Mouse (Mus musculus) cerebellum, adult 11-12 months (tissue): ENCODE results near the gene Kif17.

Experiments
- DNase-seq: peaks from one replicate; pipeline ENCODE4 v3.0.0; 2022

Gene Kif17

DNA sequence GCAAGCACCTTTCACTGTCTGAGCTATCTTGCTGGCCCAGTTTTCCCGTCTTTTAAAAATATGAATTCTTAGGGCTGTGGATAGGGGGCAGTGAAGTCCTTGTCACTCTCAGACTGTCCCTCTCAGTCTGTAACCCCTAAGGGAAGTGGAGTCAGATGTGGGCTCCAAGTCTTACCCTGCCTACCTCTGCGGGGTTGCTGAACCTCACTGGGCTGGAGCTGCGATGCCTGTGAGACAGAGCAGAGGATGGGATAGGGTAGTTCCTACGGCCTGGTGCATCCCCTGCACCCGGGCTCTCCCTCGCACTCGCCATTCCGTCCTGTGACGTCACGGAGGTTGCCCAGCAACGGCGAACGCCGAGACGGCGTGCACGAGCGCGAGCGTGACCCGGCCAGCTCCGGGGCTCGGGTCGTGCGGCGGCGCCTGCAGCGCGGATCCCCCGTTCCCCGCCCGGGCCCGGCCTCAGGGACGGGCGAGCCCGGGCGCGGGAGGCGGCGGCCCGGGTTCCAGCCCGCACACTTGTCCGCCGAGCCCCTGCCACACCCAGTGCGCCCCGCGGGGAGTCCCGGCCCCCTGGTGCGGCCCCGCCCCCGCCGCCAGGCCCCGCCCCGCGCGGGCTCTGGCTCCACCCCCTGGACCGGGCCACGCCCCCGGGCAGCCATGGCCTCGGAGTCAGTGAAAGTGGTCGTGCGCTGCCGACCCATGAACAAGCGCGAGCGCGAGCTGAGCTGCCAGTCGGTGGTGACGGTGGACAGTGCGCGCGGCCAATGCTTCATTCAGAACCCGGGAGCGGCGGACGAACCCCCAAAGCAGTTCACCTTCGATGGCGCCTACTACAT lies 11.8 kb downstream of the Kif17 start:
- DNase-seq = peak; percentile 76

DNA sequence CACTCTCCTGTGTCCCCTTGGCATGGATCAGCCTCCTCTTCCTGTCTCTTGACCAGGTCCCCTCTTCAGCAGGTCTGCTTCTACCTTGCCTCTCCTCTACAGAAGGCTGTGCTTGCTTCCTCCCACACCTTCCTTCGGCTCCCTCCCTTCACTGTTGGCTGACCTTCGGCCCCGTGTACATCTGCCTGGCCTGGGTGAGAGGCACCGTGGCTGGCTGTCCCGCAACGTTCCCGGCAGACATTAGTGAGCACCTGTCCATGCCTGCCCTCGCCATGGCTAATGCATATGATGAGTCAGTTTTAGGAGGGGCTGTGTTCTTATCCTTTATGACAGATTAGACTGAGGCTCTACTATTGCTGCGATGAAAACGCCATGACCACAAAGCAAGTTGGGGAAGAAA lies 17.6 kb downstream of the Kif17 start:
- no peak for DNase-seq

DNA sequence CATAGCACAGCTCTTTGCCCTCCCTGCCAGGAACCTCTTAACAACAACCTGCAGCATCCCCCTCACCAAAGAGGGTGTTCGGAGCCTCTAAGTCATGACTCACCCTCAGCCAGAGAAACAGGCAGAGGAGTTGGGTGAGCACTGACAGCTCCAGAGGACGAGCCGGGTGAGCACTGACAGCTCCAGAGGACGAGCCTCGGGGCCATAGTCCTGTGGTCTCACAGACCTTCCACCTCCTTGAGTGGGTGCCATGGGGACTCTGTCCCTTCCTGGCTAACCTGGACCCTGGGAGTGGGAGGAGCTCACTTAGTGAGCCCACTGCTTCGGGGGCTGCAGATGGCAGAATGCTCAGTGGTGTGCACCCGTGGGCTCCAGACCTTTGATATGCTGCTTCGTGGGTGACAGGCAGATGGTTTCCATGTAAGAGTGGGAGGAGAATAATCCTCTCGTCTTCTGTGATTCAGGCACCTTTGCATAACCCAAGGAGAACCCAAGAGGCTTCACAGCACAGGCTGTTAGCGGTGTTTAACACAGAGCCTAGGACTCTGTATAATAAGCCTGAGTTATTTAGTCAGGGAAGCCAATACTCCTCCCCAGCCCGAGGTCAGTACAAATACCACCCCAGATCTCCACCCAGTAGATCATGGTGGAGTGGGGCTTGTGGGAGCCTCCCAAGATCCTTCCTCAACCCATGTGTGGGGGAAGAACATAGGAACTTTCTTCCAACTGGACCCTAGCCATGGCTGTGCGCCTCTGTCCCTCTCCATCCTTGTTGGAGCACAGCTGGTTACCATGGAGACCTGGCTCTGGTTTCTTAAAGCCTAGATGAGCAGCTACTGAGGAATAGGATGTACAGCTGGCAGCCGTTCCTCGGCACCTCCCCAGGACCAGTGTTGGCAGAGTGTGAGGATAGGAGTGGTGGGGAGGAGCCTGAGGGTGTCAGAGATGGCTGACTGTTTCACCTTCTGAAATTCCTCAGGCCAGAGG lies 22.1 kb downstream of the Kif17 start:
- DNase-seq = no peak

DNA sequence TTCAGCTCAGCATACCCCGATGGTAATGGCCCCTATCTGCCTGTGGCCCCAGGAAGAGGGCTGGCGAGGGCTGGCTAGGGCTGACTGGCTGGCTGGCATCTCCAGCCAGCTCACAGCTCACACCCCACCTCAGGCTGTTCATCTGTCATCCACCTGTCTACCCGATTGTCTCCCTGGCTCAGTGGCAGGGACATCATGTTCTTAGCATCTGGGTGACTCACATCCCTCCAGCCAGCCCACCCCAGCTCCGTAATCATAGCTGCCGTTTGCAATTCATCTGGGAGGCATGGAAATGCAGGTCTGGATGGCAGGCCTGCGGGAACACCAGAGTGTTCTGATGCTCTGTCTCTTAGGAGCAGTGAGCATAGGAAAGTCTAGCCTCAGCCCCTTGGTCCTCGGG lies 28.1 kb downstream of the Kif17 start:
- no peak for DNase-seq

DNA sequence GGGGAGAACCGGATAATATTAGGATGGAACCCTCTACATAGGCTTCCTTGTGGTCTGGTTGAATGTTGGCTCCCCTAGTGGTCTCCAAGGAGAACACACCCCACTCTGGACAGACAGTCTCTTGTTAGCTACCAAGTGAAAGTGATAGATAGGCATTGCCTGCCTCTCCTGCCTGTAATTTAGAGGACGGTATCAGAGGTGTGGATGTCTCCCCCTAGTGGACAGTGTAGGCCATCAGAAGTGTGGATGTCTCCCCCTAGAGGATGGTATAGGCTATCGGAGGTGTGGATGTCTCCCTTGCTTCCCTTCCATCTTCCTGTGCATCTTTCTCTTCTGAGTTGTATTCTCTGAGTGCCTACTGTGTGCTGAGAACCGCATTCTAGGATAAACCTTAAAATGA lies 32.6 kb downstream of the Kif17 start:
- DNase-seq = peak; percentile 60

DNA sequence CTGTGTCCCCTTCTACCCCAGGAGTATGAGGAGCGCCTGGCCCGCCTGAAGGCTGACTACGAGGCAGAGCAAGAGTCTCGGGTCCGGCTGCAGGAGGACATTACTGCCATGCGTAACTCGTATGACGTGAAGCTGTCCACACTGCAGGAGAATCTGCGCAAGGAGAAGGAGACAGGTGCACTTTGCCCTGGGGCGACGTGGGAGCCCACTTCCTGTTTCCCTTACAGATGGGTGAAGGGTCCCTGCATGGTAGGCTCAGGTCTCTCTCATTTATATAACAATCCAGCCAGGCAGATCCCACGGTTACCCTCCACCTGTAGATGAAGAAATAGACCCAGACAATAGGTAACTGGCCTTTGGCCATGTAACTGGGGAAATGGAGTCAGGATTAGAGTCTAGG lies 36.2 kb downstream of the Kif17 start:
- no peak for DNase-seq

DNA sequence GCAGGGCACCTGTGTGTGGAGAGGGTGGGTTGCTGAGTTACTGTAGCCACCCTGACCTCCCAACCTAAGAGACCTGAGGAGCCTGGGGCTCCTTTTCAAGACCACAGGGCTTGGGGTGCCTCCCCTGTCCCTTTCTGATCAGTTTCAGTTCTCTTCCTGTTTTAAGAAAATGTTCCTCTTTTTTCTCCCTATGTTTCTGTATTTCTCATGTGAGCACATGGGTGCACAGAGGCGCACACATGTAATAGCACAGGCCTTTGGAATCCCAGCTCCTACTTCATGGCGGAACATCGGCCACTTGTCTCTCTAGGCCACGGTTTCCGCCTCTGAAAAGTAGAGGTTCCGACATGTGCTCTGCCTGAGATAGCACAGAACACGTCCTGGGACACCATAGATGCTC lies 38.5 kb downstream of the Kif17 start:
- no peak for DNase-seq

DNA sequence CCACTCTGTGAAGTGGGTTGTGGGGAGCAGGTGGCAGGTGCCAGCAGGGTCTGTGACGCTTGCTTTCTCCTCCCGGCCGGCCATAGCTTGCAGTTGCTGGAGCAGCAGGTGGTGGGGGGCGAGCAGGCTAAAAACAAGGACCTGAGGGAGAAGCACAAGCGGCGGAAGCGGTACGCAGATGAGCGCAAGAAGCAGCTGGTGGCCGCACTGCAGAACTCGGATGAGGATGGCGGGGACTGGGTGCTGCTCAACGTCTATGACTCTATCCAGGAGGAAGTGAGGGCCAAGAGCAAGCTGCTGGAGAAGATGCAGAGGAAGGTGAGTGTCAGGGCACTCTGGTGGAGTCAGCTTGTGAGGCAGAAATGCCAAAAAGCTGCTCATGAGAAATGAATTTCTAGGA lies 41.8 kb downstream of the Kif17 start:
- DNase-seq = no peak

DNA sequence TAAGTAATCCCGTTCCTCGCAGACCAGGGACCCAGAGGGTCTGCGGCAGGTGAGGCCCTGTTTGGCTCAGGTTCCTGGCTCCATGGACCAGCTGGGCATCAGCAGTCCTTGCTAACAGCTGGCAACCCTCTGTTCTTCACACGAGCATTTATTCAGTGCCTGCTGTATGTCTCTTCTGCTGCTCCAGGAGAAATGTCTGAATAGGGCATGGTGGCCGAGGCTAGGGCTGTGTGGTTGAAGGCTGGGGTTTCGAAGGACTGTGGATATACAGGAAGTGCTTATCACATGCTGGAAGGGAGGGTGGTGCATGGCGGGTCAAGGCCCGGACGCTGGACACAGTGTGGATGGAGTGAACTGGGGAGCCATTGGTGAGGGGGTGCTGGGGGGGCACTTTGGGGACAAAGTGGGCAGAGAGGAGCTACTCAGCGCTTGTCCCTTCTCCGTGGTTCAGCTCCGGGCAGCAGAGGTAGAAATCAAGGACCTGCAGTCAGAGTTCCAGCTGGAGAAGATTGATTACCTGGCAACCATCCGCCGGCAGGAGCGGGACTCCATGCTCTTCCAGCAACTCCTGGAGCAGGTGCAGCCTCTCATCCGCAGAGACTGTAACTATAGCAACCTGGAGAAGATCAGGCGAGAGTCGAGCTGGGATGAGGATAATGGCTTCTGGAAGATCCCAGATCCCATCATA lies 43.2 kb downstream of the Kif17 start:
- no peak for DNase-seq

DNA sequence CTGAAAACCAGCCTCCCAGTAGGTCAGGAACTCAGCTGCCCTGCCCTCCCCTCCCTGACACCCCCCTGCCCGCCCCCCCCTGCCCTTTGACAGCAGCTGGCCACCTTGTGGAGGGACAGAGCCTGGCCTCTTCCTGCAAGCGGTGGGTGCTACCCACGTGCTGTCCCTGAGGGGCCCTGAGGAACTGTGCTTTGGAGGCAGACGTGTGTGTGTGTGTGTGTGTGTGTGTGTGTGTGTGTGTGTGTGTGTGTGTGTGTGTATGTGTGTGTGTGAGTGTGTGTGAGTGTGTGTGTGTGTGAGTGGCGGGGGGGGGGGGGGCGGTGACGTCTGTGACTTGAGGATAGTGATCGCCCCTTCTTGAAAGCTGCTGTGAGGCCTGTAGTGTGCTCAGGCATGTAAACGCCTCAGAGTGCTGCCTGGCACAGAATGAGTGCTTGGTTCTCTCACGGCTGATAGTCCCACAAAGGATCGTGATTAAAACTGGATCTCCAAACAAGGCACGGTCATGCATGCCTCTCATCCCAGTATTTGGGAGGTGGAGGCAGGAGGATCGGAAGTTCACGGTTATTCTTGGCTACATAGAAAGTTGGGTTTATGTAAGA lies 43.8 kb downstream of the Kif17 start:
- no peak for DNase-seq

DNA sequence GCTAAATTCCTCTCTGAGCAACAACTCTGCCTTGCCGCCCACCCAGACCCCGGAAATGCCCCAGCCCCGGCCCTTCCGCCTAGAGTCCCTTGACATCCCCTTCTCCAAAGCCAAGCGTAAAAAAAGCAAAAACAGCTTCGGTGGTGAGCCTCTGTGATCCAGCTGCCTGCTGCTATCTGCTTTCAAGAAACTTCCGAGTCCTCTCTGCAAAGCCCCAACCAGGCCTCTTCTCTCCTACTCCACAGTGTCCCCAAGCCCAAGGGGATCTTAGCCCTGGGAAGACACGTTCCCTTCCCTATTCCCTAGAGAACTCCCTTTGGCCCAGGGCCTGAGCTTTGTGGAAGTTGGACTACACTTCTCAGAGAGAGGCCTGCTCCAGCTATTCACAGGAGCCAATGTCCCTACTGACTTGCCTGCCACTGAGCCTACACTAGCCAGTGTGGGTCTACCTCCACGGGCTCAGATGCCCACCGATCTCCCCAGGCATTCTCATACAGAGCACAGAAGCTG lies 51.1 kb downstream of the Kif17 start:
- no peak for DNase-seq

DNA sequence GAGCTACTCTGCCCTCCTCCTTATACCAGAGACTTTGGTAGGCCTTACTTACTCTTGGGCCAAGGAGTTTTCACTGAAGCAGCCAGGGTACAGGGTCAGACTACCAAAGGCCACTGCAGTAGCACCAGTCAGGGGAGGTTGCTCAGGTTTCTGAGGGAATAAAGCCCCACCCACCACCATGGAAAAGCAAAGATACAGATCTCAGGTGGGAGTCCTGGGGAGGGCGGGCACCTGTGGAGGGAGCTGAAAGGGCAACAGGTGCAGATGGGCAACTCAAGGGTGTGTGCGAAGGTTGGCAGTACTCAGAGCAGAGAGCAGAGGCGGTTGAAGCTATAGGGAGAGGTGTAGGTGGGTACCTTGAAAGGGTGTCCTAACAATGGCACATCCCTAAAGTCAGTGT lies 52.8 kb downstream of the Kif17 start:
- peak; percentile 34 for DNase-seq

DNA sequence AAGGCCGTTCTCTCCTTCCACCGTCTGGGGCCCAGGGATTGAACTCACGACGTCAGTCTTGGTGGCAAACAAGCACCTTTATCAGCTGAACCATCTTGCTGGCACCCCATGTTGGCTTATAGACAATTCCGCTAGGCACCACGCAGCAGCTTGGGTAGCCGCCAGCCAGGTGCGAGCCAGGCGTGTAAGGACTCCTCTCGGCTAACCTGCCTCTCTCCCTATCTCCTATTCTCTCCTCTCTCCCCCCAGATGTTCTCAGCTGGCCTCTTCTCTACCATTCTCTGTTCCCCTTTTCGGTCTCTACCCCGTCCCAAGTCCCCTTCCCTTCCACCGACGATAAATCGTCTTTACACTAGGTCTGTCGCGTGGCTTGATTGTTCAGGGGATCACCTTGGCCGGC lies 53.5 kb downstream of the Kif17 start:
- peak; percentile 54 for DNase-seq

DNA sequence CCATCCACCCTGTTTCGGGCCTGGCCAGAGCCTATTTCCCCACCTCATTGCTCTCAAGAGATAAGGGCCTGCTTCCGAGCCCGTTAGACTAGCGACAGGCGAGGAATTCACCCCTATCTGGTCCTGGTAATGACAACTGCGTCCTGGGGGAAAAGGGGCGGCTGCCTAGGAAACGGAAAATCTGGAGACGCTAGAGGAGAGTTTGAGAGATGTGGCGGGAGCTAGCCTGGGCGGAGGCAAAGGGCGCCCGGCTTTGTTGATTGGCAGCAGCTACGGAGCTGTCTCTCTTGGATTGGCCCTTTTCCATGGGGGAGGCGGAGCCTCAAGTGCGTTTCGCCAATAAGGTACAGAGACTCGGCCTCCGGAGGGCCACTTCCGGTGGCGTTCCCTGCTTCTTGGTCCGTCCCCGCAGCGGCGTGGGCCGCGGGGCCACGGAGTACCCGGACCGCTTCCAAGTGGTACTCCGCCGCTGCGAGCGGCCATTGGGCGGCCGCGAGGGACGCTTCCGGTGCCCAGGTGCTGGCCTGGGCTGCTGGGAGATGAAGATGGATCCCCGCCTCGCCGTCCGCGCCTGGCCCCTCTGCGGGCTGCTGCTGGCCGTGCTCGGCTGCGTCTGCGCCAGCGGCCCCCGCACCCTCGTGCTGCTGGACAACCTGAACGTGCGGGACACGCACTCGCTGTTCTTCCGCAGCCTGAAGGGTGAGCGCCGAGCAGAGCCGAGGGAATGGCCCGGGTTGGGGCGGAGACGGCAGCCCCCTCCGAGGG lies 54.3 kb downstream of the Kif17 start, which contains the start of gene Ddost:
TSS of gene Ddost (plus strand) at position 391 of the 765 bp plus-strand sequence.
- peak; percentile 99 for DNase-seq

DNA sequence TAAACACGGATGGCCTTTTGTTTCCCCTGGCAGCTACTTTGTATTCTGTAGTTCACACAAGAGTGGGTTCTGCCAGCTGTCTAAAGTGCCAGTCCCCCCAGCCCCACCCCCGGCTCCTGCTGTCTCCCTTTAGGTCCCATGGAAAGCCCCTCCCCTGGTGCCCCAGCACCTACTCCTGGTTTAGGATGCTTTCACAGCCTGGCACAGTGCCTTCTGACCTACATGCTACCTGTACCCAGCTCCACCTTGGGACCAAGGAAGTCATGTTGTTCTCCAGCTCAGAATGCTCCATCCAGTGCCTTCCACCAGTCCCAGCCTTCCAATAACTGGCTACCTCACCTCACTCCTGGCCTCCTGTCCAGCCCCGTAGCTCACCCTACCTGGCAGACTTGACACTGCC lies 56.8 kb downstream of the Kif17 start:
- DNase-seq = peak; percentile 25

DNA sequence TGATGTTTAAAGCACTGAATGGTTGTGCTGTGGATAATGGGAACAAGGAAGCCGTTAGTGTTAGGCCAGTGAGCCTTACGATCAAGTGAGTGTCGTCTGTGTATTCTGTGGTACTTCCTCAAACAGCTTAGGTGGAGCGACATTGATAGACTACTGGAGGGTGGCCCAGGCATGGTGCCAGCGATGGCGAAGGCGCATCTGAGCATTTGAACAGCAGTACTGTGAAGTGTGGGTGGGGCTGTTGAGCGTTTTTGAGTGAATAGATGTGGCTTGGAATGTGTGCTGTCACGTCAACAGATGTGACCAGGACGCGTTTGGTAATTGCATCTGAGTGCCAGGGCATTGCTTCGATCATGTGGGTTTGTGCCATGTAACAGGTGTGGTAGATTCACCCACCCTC lies 57.5 kb downstream of the Kif17 start:
- DNase-seq = peak; percentile 37

DNA sequence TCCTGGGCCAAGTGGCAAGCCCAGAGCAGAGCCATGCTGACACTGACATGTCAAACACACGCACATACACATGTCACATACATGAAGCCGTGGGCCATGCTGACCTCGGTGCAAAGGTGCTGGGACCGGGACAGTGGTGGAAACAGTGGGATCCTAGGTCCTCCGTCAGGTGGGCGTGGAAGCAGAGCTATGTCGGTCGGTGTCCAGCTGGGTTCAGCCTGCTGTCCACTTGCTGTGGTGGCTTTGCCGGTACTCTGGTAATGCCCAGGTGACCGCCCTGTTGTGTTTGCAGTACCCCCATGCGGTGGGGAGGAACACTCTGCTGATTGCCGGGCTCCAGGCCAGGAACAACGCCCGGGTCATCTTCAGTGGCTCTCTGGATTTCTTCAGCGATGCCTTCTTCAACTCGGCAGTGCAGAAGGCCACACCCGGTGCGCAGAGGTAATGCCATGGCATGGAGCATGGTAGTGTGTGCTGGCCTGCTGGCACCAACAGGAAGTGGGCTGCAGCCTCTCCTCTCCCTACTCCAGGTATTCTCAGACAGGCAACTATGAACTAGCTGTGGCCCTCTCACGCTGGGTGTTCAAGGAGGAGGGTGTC lies 60.2 kb downstream of the Kif17 start:
- peak; percentile 21 for DNase-seq

DNA sequence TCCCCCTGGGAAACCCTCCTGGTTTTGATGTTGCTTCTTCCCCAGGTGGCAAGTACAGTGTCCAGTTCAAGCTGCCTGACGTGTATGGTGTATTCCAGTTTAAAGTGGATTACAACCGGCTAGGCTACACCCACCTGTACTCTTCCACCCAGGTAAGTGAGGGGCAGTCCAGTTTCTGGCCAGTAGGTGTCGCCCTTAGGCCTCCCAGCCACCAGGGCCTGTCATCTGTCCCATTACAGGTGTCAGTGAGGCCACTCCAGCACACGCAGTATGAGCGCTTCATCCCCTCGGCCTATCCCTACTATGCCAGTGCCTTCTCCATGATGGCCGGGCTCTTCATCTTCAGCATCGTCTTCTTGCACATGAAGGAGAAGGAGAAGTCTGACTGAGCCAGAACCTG lies 61.4 kb downstream of the Kif17 start:
- DNase-seq = peak; percentile 63

DNA sequence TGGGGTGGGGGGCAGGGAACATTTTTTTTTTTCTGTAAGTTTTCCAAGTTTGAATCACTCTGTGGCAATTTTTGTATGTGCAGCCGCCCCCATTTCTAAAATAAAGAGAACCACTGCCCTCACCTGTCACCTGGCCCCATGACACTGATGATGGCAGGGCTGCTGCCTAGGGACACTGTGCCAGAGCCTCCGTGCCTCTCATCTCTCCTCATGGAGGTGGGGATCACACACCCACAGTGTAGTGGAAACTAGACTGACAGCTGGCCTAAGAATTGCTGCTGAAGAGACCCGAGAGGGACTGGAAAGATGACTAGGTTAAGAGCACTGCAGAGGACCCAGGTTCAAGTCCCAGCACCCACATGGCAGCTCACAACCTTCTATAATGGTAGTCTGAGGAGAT lies 61.9 kb downstream of the Kif17 start:
- peak; percentile 24 for DNase-seq

DNA sequence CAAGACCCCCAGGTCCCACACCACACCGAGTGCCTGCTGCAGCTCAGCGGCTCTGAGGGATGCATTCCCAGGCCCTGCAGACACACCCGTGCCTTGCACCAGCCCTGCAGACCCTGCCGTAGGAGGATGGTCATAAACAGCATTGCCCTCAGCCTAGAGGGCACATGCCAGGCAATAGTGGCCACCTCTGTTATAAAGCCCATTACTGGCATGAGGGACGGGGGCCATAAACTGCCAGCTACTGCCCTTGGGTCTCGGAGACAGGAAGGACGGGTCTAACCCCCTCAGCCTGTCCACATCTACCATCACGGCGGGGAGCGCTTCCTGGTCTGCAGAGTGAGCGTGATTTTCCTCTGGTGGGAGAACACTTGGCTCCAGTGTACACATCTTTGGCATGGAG lies 62.8 kb downstream of the Kif17 start:
- no peak for DNase-seq

DNA sequence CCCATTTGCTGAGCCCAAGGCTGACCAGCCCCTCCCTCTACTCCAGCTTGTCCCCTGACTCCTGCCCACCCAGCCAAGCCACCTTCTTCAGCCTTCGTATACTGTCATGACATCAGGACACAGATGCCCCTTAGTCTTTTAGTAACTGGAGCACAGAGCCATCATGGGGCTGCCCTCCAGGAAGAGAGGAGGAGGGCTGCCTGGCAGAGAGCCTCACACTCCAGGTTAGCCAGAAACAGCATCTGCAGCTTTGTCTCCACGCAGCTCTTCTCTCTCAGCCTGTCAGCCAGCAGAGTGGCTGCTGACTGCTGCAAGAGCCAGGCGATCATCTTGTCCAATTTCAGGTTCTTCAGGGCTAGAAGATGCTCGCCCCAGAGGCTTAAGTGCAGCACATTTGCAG lies 63.6 kb downstream of the Kif17 start:
- DNase-seq = no peak
